Mouse (Mus musculus) kidney, postnatal 0 days (tissue): Measurements from ENCODE around the gene Exoc6. TPM values are rescaled to one million over a fixed set of nuclear protein-coding genes. Genes with fewer than 3 reads are reported as not detected.

Experiments
- ATAC-seq: fragments of 200-750 bp; cut with Nextera tagmentation; replicated peaks from 2 replicates; pipeline ENCODE4 v1.8.0; 2017; ENCODE audit warnings: low read depth, moderate number of reproducible peaks, moderate TSS enrichment, moderate library complexity; ENCODE audit not compliant: low FRiP score
- DNase-seq: peaks from one replicate; pipeline ENCODE4 v3.0.0-alpha.2; 2016; ENCODE audit warnings: low spot score
- H3K27ac ChIP-seq: fragments of 300-500 bp; sonication (generic); 2 replicates; pipeline ENCODE4 v1.5.1; 2014; ENCODE audit warnings: mild to moderate bottlenecking
- H3K27me3 ChIP-seq: fragments of 300-500 bp; sonication (generic); 2 replicates; pipeline ENCODE4 v1.6.1; 2014; ENCODE audit warnings: low read length, mixed read lengths; ENCODE audit not compliant: insufficient read depth
- H3K36me3 ChIP-seq: fragments of 300-500 bp; sonication (generic); 2 replicates; pipeline ENCODE4 v1.6.1; 2014; ENCODE audit warnings: low read length, mixed read lengths; ENCODE audit not compliant: insufficient read depth
- H3K4me1 ChIP-seq: fragments of 300-500 bp; sonication (generic); replicated peaks from 2 replicates; pipeline ENCODE4 v1.6.1; 2014; ENCODE audit warnings: antibody characterized with exemption, low read length, mixed read lengths; ENCODE audit not compliant: insufficient read depth
- H3K4me2 ChIP-seq: fragments of 300-500 bp; sonication (generic); 2 replicates; pipeline ENCODE4 v1.6.1; 2014; ENCODE audit warnings: mild to moderate bottlenecking, low read length, moderate library complexity, mixed read lengths
- H3K4me3 ChIP-seq: fragments of 300-500 bp; sonication (generic); replicated peaks from 2 replicates; pipeline ENCODE4 v1.5.1; 2014; ENCODE audit warnings: low read depth, low read length
- H3K9ac ChIP-seq: fragments of 300-500 bp; sonication (generic); 2 replicates; pipeline ENCODE4 v1.6.1; 2014; ENCODE audit warnings: low read depth, low read length
- H3K9me3 ChIP-seq: fragments of 300-500 bp; sonication (generic); replicated peaks from 2 replicates; pipeline ENCODE4 v1.6.1; 2016; ENCODE audit warnings: low read length, inconsistent platforms, mixed read lengths
- CTCF ChIP-seq: IDR thresholded peaks from 2 replicates; pipeline ENCODE4 v1.5.1; 2016; ENCODE audit warnings: antibody characterized with exemption, low read depth, mild to moderate bottlenecking, moderate library complexity
- WGBS: fragments of 180-500 bp; shearing (Covaris S2); extraction: QIAGEN DNeasy Blood & Tissue Kit; methylation state at CpG from one replicate; pipeline ENCODE4 v1.1.7; 2014; 5-methylcytosine and 5-hydroxymethylcytosine counted together
- polyA plus RNA-seq: library from polyadenylated mRNA; unstranded; fragments of >200 nt; fragmentation: Nextera tagmentation; extraction: Ambion mirVana; gene quantifications from 2 replicates; pipeline ENCODE4 v1.2.1, GENCODE M21; 2015

Exoc6 gene
- polyA plus RNA-seq, 1 experiment from 2014 or later, result 28.1 TPM

- Histone ChIP-seq H3K27ac (no peak overlapping the region), H3K9ac (no peak overlapping the region), H3K4me1 (no peaks in the 10 kb centered on the region), H3K4me3 (no peak overlapping the region), H3K27me3 (no peaks in the 10 kb centered on the region), H3K4me2 (no peak overlapping the region), H3K36me3 (no peaks in the 10 kb centered on the region), H3K9me3 (no peaks in the 10 kb centered on the region)
- no peak for TF ChIP-seq CTCF
- ATAC-seq, result no peak
- no peak for DNase-seq
- 82% methylated on average over 6 of the region's 6 CpGs for WGBS
These were observed 5.8 kb downstream of the Exoc6 start for GRCm38 (mm10) chr19:37555863-37556566.

- no peak for DNase-seq
- no peaks in the 10 kb centered on the region for H3K27me3 ChIP-seq
- H3K36me3 ChIP-seq, result no peaks in the 10 kb centered on the region
- no peak overlapping the region for H3K27ac ChIP-seq
- 71% methylated on average over 3 of the region's 3 CpGs for WGBS
- no peaks in the 10 kb centered on the region for H3K9me3 ChIP-seq
- H3K4me1 ChIP-seq, result no peaks in the 10 kb centered on the region
- no peak overlapping the region for H3K4me2 ChIP-seq
- H3K9ac ChIP-seq, result no peak overlapping the region
- no peak for TF ChIP-seq CTCF
- ATAC-seq, result no peak
- H3K4me3 ChIP-seq, result no peak overlapping the region
These were observed 7.7 kb downstream of the Exoc6 start for GRCm38 (mm10) chr19:37557898-37558297.

DNA sequence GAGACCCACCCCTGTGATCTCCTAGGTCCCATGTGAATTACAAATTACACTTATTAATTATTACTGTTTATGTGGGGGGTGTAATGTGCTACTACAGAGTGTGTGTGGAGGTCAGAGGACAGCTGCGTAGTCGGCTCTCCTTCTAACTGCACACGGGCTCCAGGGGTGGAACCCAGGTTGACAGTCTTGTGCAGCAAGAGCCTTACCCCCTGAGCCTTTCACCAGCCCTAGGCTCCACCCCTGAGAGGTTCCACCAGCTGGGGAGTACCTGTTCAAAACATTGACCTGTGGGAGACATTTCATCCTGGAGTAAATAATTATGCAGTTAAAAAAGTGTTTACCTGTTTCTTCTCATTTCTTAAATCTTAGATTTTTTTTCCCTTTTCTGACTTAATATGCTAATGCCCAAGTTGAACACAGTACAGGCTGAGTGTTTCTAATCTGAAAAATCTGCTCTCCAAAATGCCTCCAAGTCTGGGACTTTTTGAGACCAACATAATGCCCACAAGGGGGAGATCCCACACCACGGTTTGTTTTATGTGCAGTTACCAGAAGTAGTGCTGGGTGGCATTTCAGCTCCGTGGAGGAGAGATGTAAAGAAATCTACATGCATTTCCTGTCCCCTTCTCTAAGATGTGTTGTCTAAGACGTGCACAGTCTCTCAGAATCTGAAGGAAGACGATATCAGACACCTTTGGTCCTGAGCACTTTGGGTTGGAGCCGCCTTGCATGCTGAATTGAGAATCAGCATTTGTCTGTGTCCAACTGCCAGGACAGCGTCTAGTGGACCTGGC, 9.3 kb downstream of the Exoc6 start:
- peak; percentile 69 for DNase-seq
- WGBS, result 30% methylated on average over 9 of the region's 9 CpGs
- peak; percentile 59; the same call in 1 of the 2 replicates for ATAC-seq

DNA sequence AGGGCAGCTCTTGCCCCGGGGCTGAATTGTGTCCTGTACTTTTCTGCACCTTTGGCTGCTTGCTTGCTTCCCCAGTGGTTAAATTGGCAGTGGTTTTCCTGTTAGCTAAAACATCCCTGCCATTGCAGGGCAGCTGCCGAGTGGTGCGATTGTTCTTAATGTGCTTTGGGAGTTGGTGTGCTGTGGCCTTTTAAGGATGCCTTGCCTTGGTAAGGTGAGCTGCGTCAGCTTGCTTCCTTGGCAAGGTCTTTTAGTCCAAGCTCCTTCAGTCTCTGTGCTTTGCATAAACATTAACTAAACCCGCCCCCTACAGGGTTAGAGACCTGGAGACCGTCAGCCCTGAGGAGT, 9.8 kb downstream of the Exoc6 start:
- peak overlapping the region; percentile 37 for H3K4me2 ChIP-seq
- H3K4me1 ChIP-seq, result no peaks in the 10 kb centered on the region
- WGBS, result 29% methylated on average over 6 of the region's 6 CpGs
- H3K9me3 ChIP-seq, result no peaks in the 10 kb centered on the region
- ATAC-seq (peak; percentile 74; the same call in 1 of the 2 replicates), DNase-seq (no peak)
- TF ChIP-seq CTCF, result no peak; the same call in 1 of the 2 replicates
- H3K27me3 ChIP-seq, result no peaks in the 10 kb centered on the region
- no peaks in the 10 kb centered on the region for H3K36me3 ChIP-seq
- H3K9ac ChIP-seq, result no peak overlapping the region
- no peak overlapping the region for H3K4me3 ChIP-seq
- H3K27ac ChIP-seq, result peak overlapping the region; percentile 77

More for the DNA sequence above, 9.3 kb downstream of the Exoc6 start:
- no peaks in the 10 kb centered on the region for H3K4me1 ChIP-seq
- H3K36me3 ChIP-seq, result no peaks in the 10 kb centered on the region
- H3K27ac ChIP-seq, result peak overlapping the region; percentile 77
- peak overlapping the region; percentile 37; the same call in 1 of the 2 replicates for H3K4me2 ChIP-seq
- H3K9me3 ChIP-seq, result no peaks in the 10 kb centered on the region
- no peak overlapping the region for H3K9ac ChIP-seq
- peak; percentile 66 for TF ChIP-seq CTCF
- no peak overlapping the region for H3K4me3 ChIP-seq
- H3K27me3 ChIP-seq, result no peaks in the 10 kb centered on the region

DNA sequence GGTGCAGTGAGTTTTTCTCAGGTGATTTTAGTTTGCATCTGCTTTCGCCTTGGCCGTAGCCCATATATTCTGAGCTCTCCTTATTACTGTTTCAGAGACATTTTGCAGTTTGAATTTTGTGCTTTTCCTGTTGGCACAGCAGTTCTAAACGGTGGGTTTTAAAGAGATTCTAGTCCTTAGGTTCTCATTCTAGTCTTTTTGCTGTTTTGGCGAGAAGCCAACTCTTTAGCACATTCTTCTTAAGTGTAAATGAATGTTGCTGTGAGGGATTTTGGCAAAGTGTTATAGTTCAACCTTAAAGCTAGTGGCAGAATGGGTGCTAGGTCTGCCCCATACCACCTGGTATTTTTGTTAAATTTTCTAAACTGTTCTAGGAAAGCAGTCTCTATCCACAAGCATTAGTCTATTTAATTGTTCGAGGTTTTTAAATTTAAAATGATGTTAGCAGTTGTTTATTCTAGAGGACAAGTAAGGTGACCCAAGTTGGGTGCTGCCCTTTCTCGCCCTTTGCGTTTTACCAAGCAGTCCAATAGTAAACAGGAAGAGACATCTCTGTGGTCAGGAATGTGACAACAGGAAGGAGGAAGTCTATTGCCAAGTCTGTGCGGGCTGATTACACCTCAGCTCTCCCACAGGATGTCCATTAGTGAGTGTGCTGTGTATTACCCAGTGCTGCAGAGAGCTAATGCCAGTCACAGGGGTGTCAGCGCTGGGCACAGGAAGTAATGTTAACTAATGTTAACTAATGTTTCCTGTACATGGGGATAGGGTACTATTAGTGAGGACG, 11.1 kb downstream of the Exoc6 start:
- Histone ChIP-seq H3K4me2 (no peak overlapping the region), H3K4me3 (no peak overlapping the region), H3K36me3 (no peaks in the 10 kb centered on the region), H3K9me3 (no peaks in the 10 kb centered on the region), H3K9ac (no peak overlapping the region), H3K4me1 (no peaks in the 10 kb centered on the region), H3K27ac (0 out of 2 replicates have a peak overlapping the region, but pooled peaks have one; percentile 27), H3K27me3 (no peaks in the 10 kb centered on the region)
- ATAC-seq (no peak; the same call in 1 of the 2 replicates), DNase-seq (peak; percentile 47)
- WGBS, result 48% methylated on average over 10 of the region's 10 CpGs
- no peak for TF ChIP-seq CTCF

DNA sequence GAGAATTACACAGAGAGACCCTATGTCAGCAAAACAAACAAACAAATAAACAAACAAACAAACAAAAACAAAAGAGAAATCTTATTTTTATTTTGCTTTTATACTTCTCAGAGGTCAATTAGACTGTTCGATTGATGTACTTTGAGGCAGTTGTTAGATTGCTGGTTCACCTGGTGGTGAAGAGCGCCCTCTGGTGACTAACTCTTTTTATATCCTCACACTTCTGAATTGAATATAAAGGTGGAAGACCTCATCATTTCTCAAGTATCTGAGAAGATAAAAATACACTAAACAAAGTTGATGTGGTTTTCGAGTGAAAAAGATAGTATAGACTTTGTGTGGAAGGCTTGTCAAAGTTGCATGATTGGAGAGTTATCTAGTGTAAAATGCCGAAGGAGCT, 13.5 kb downstream of the Exoc6 start:
- Histone ChIP-seq H3K27ac (no peak overlapping the region), H3K36me3 (no peaks in the 10 kb centered on the region), H3K9ac (no peak overlapping the region), H3K27me3 (no peaks in the 10 kb centered on the region), H3K4me1 (no peaks in the 10 kb centered on the region), H3K4me3 (no peak overlapping the region), H3K9me3 (no peaks in the 10 kb centered on the region), H3K4me2 (no peak overlapping the region)
- peak; percentile 86 for TF ChIP-seq CTCF
- no peak for ATAC-seq
- WGBS, result 24% methylated on average over 4 of the region's 4 CpGs
- peak; percentile 67 for DNase-seq
